Mouse (Mus musculus) G1E (cell line): ENCODE results near the gene Clec4n. TPM values are rescaled to one million over a fixed set of nuclear protein-coding genes. Genes with fewer than 3 reads are reported as not detected.
A peak's percentile ranks its signal among the peaks of the same experiment; 100 is the strongest.
"Not testable (repeated sequence)": the region's sequence is repeated elsewhere in the genome, so short reads cannot be mapped to it uniquely, and the experiment has no call there.

ENCODE experiments used
- ATAC-seq: 2 replicates; pipeline ENCODE4 v1.8.0; 2016; ENCODE audit warnings: mild to moderate bottlenecking; ENCODE audit not compliant: insufficient number of reproducible peaks, poor library complexity, low FRiP score, severe bottlenecking; ENCODE audit errors: extremely low read depth
- DNase-seq: peaks from one replicate; pipeline ENCODE4 v3.0.0; 2012; ENCODE audit warnings: low spot score
- H3K27me3 ChIP-seq: 2 replicates; pipeline ENCODE4 v1.6.1; 2012; ENCODE audit warnings: mild to moderate bottlenecking, low read length, inconsistent platforms; ENCODE audit not compliant: insufficient read depth
- H3K36me3 ChIP-seq: replicated peaks from 2 replicates; pipeline ENCODE3; 2012; ENCODE audit warnings: mild to moderate bottlenecking, inconsistent platforms
- H3K4me1 ChIP-seq: 2 replicates; pipeline ENCODE4 v1.6.1; 2012; ENCODE audit warnings: low read depth, low read length, inconsistent platforms, mixed read lengths; ENCODE audit not compliant: insufficient read depth
- H3K4me3 ChIP-seq: 2 replicates; pipeline ENCODE4 v1.5.1; 2012; ENCODE audit warnings: low read depth, mild to moderate bottlenecking, inconsistent platforms, low read length, moderate library complexity, mixed read lengths
- H3K9me3 ChIP-seq: replicated peaks from 2 replicates; pipeline ENCODE4 v1.6.1; 2012; ENCODE audit warnings: inconsistent platforms
- CTCF ChIP-seq: IDR thresholded peaks from 2 replicates; pipeline ENCODE4 v1.5.1; 2012; ENCODE audit warnings: low read depth, low read length, inconsistent platforms, mixed read lengths
- GATA1 ChIP-seq: IDR thresholded peaks from 2 replicates; pipeline ENCODE4 v1.6.1; 2012; ENCODE audit warnings: borderline replicate concordance, low read length, inconsistent platforms, mixed read lengths
- GATA2 ChIP-seq: IDR thresholded peaks from 2 replicates; pipeline ENCODE4 v1.6.1; 2012; ENCODE audit warnings: low read depth, low read length, inconsistent platforms, borderline replicate concordance
- POLR2AphosphoS5 ChIP-seq: IDR thresholded peaks from 2 replicates; pipeline ENCODE4 v1.6.1; 2012; ENCODE audit warnings: low read depth, low read length, inconsistent platforms; ENCODE audit not compliant: insufficient replicate concordance
- TAL1 ChIP-seq: conservative IDR thresholded peaks from 2 replicates; pipeline ENCODE4 v1.6.1; 2012; ENCODE audit warnings: low read depth, low read length, inconsistent platforms, mixed read lengths
- polyA plus RNA-seq: library from polyadenylated mRNA; stranded (reverse); fragments of >175 nt; gene quantifications from 2 replicates; pipeline ENCODE4 v1.2.3, GENCODE M21; 2012
- total RNA-seq, 2 experiments: library from RNA; stranded (forward) in 1 of 2; stranded (reverse) in 1 of 2; fragments of 200-1000 nt in 1 of 2; fragments of >200 nt in 1 of 2; fragmentation: Nextera tagmentation in 1 of 2; gene quantifications; 2 replicates each; pipeline ENCODE4 v1.2.3; 2014 to 2017

Clec4n gene
- total and polyA plus RNA-seq, 3 experiments = 3.5 TPM; not detected in 2

DNA sequence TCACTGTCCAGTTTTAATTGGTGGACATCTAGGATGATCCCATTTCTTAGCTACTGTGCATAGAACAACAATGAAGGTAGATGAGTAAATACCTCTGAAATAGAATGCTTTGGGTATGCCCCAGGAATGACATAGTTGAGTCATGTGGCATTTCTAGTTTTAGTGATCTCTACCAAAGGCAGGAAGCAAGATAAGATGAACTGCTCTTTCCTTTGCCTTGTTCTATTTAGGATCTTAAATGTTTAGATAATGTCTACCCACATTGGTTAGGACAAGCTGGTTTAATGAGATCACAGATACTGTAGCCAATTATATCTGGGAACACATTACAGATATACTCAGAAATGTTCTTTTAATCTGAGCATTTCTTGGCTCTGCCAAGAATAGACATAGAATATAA lies 7.9 kb downstream of the Clec4n start:
- H3K4me3 ChIP-seq = no peak overlapping the region
- H3K4me1 ChIP-seq = no peaks in the 10 kb centered on the region
- no peaks in the 10 kb centered on the region for H3K9me3 ChIP-seq
- DNase-seq (no peak), ATAC-seq (peak; percentile 57)
- no peaks in the 10 kb centered on the region for H3K36me3 ChIP-seq
- no peak for TF ChIP-seq CTCF
- TF ChIP-seq GATA2 = no peak
- TF ChIP-seq TAL1 = no peak
- TF ChIP-seq GATA1 = no peak
- no peak for TF ChIP-seq POLR2AphosphoS5
- no peaks in the 10 kb centered on the region for H3K27me3 ChIP-seq

DNA sequence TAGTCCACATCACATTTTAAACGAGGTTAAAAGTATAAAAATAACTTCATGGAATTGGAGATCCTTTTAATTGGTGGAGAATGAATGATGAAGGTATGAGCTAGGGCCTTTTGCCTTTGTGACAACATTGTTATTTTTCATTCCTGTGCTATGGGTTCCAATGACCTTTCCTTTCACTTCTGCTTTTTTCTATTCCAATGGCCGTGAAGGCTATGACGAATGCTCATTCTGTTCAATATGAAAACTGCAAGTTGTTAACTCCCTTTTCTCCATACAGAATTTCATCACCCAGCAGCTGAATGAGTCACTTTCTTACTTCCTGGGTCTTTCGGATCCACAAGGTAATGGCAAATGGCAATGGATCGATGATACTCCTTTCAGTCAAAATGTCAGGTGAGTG lies 14.6 kb downstream of the Clec4n start:
- H3K27me3 ChIP-seq = no peaks in the 10 kb centered on the region
- no peaks in the 10 kb centered on the region for H3K4me1 ChIP-seq
- H3K9me3 ChIP-seq = no peaks in the 10 kb centered on the region
- H3K36me3 ChIP-seq = no peaks in the 10 kb centered on the region
- TF ChIP-seq GATA1 = no peak
- TF ChIP-seq TAL1 = no peak
- TF ChIP-seq POLR2AphosphoS5 = no peak
- TF ChIP-seq GATA2 = no peak
- no peak for TF ChIP-seq CTCF
- no peak for ATAC-seq
- H3K4me3 ChIP-seq = no peak overlapping the region
- DNase-seq = no peak

DNA sequence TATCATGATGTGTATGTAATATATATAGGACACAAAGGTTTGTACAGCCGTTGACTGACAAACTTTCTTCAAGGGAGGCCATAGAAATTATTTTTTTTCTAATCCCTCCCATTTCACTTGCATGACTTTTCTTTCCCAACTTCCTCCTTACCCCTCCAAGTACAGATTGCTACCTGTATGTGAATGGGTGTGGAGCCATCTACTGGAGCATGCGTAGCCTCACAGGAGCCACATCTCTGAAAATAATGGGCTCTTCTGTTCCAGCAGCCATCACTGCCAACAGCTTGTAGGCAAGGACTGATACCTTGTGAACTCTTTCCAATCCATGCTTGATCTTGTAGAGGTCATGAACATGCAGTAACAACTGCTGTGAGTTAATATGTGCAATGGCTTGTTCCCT lies 19.2 kb downstream of the Clec4n start:
- not testable (repeated sequence) for DNase-seq, H3K9me3 ChIP-seq, H3K4me3 ChIP-seq, ATAC-seq, H3K27me3 ChIP-seq, H3K36me3 ChIP-seq
- H3K4me1 ChIP-seq = peaks cover 11% of the 10 kb centered on the region

DNA sequence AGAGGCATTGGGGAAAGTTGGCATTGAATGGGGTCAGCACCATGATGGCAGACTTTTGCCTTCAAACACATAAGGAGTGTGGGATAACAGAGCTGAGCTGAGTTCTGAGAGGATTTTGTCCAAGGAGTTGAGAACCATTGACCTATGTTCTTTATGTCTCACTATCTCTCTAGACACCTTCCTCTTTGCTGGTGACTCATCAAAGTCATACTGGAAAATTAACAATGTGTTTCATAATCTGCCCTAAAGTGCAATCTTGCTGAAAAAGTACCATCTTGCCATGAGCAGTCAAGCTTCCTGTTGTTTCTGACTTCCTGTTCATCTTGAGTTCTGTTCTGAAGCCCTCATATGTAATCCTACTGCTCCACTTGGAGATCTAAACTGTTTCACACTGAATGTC lies 23.1 kb downstream of the Clec4n start:
- ATAC-seq = peak; percentile 93

DNA sequence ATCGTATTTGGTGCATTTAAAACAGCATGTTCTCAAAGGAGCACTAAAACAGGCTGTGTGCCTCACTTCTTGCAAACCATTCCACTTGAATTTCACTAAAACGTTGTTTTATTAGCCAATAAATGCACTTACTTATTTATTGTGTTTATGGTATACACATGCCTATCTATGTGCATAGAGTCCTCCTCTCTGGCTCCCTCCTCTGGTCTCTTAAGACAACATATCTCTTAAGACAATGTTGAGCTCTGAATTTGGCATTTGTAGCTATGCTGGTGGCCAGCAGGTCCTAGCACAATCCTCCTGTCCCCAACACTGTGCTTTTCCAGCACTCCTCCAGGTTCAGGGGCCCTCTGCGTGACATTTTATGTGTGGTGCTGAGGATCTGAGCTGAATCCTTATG lies 29.3 kb downstream of the Clec4n start:
- H3K36me3 ChIP-seq = no peaks in the 10 kb centered on the region
- TF ChIP-seq CTCF (no peak), TAL1 (no peak), GATA1 (no peak), POLR2AphosphoS5 (no peak), GATA2 (no peak)
- peaks cover 52% of the 10 kb centered on the region for H3K4me1 ChIP-seq
- H3K9me3 ChIP-seq = no peaks in the 10 kb centered on the region
- DNase-seq (no peak), ATAC-seq (no peak)
- no peak overlapping the region for H3K4me3 ChIP-seq
- H3K27me3 ChIP-seq = no peaks in the 10 kb centered on the region

More for the DNA sequence above, 23.1 kb downstream of the Clec4n start:
- no peak for TF ChIP-seq CTCF
- no peak for TF ChIP-seq GATA2
- no peak for TF ChIP-seq GATA1
- TF ChIP-seq POLR2AphosphoS5 = no peak
- TF ChIP-seq TAL1 = peak; percentile 48
- H3K4me3 ChIP-seq = no peak overlapping the region
- no peaks in the 10 kb centered on the region for H3K9me3 ChIP-seq
- no peaks in the 10 kb centered on the region for H3K36me3 ChIP-seq
- peaks cover 15% of the 10 kb centered on the region for H3K4me1 ChIP-seq
- peak; percentile 18 for DNase-seq
- no peaks in the 10 kb centered on the region for H3K27me3 ChIP-seq

DNA sequence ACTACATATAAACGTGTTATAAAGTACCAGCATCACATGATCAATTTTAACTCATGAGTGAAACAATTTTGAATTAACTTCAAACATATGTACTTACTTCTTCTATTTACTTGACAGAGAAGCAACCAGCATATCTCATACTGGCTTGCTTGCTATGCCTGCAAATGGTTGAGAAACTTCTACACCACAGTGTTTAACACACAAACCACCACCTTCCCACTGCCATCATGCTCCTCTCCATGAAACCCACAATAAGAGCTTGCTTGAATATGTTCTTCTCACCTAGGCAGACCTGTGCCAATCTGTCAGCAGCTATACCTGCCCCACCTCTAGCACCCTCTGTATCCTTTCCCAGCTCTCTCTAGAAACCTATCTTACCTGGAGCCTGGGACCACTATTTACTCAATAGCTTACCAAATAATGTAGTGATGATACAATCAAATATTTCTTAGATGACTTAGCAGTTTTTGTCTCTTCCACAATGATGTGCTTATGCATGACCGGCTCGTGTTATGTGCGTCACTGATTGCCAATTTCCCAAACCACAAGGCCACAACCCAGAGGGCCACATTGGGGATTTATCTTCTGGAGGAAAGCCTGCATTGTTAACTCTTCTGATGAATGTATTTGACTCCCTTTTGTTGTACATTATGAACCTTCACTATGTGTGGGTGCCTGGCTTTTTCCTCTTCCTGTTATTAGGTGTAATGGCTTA lies 30.4 kb downstream of the Clec4n start:
- TF ChIP-seq TAL1 = 0 out of 2 replicates have a peak, but pooled peaks have one; percentile 11
- no peak for TF ChIP-seq GATA1
- H3K9me3 ChIP-seq = no peaks in the 10 kb centered on the region
- ATAC-seq (peak; percentile 81), DNase-seq (no peak)
- no peaks in the 10 kb centered on the region for H3K27me3 ChIP-seq
- H3K4me1 ChIP-seq = peaks cover 56% of the 10 kb centered on the region
- no peak overlapping the region for H3K4me3 ChIP-seq
- no peaks in the 10 kb centered on the region for H3K36me3 ChIP-seq

DNA sequence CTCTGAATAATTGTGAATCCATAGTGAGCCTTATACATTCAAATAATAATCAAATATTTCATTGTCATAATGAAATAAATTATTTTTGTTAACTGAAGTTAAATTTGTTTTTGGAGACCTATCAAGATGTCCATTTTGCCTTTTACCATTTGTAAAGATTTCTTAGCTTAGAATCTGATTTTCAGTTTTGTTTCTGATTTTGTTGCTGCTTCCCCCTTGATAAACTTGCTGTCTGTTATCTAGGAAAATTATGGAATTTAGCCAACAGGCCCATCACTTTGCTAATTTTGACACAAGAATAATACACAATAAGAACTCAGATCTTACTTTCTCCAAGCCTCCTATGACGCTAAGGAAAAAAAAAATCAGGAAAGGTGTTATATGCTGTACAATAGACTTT lies 31.2 kb downstream of the Clec4n start:
- Histone ChIP-seq H3K27me3 (no peaks in the 10 kb centered on the region), H3K36me3 (no peaks in the 10 kb centered on the region), H3K4me3 (no peak overlapping the region), H3K9me3 (no peaks in the 10 kb centered on the region), H3K4me1 (peaks cover 61% of the 10 kb centered on the region)
- DNase-seq = no peak
- ATAC-seq = no peak
- TF ChIP-seq CTCF (no peak), POLR2AphosphoS5 (no peak), GATA1 (no peak), GATA2 (no peak)
